Mouse (Mus musculus): Measurements from ENCODE around the gene Cped1.

Gene Cped1

DNA sequence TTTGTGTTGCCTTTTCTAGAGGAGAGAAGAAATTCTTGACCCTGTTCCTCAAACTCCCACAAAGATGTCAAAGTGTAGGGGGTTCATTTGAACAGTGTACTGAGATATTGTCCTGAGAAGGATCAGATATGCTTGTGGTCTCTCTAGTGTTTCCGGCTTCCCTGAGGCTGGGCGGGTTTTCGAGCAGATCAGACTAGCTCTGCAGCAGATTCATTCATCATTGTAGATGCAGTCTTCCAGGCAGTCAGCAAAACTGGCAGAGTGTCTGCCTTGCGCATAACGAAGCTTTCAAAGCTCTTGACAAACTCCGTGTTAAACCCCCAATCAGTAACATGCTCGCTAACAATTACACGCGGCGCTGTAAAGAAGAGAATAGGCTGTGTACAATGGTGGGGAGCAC, 194.6 kb downstream of the Cped1 start:
- peak in 1 of 2 experiments; percentile 7 for DNase-seq

DNA sequence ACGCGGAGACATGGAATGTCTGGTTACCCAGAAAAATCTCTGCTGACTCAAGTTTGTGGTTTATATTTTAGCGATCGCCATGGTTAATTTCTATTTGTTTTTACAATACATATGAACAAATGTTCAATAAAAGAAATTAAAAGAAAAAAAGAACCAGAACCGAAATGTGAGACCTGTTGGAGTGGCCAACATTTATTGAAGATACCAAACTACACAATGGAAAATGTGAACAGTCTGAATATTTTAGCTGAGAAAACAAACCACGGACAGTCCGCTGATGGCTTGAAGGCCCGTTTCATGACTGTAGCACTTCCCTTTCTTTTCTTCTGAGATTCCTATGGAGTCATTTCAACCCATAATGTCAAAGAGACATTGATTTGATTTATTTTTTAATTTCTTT, 201.3 kb downstream of the Cped1 start:
- DNase-seq: no peak

DNA sequence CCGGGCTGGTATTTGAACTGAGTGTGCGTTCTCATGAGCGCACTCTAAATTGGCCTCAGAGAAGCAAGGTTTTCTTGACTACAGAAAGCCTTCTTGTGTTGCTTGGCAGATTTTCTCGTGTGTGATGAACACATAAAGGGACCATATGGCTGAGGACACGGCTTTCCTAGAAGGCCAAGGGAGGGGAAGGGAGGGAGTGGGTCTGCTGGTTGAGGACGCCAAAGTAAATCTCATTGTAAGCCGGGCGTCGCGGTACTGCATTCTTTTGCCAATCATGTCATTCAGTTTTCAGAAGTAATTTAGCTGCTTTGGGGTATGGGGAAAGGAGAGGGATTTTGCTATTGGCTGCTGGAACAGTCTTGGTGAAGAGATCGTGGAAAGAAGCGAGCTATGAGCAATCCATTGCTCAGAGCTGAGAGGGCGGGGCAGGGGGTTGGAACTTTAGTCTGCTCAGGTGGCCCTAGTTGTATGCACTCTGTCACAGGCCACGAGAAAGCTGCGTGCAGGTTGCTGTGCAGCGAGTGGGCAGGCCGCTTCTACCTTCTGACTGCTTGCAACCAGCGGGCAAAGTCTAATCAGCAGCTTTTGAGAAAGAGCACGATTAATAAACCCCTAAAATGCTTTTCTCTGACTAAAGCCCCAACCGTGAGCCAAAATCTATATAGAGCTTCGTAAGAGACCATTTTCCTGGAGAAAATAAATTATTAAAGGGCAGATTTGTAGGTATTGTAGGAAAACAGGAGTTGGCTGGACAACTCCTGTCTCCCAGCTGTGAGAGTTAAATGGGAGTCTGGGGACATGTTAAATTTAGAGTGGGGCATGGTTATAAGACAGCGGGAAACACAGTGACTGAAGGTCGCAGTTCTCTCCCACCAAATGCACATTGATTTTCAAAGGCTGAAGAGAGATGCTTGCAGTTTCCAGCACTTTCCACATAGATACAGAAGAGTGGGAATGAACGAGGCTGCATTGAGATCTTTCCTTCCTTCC, 203.9 kb downstream of the Cped1 start:
- no peak for DNase-seq

DNA sequence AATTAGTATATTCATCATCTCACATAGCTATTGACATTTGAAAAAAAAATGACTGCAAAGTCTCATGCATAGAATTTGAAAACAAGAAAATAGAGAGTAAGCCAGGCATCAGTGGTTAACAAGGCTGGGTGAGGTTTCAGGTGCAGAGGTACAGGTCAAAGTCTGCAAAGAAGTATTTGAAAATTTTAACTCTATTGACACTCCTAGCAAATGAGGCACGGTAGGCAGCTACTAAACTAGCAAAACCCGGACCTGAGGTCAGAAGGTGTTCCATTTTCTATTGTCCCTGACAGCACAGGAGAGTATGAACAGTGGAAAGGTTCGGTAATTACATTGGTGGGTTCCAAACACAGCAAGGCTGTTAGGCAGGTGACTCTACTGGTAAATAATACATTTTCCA, 212.9 kb downstream of the Cped1 start:
- no peak for DNase-seq

DNA sequence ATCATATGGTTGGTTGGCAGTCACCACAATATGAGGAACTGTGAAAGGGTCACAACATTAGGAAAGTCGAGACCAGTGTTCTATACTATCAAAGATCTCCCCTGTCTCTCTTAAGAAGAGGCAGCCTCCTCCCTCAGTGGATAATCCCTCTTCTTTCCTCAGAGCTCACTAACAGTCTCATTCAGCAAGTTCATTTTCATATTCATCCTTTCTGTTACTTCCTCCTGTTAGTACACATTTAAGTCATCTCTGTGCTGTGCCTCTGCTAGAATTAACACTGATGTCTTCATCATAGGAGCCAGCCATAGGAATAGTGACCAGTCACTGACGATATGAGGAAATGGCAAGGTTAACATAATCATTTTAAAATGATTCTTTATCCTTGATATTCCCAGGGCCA, 213.8 kb downstream of the Cped1 start:
- DNase-seq: no peak

DNA sequence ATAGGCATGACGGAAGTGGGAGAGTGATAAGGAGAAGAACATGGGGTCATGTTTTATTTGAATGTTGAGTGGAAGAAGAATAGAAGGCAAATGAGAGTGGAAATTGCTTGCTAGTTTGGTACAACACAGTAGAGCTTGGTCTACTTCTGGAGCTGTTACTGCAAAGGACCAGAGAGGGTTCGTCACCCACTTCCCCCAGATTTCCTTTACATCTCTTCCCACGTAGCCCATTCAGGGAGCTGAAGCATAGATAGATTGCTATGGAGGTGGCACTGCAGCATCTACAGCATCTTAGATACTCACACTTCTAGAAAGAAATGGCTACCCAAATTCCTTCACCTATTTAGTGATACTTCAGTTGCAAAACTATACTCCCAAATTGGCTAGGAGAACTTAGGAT, 214.4 kb downstream of the Cped1 start:
- DNase-seq: no peak

DNA sequence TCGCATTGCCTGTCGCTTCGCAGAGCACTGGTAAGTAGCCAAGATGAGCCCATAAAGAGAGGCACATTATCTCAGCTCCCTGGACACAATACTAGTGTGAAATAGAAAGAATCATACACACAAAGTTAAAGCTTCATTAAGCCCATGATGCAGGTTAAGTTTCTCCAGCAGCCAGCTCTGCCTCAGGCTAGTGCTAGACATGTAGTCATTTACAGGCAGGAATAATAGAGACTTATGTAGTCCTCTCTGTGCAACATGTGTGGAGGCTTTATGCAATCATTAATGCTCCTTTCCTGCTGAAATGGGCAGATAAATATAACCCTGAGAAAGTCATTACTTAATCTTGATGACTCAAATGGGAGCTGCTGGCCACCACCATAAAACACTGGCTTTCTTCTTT, 216.2 kb downstream of the Cped1 start:
- DNase-seq: no peak

DNA sequence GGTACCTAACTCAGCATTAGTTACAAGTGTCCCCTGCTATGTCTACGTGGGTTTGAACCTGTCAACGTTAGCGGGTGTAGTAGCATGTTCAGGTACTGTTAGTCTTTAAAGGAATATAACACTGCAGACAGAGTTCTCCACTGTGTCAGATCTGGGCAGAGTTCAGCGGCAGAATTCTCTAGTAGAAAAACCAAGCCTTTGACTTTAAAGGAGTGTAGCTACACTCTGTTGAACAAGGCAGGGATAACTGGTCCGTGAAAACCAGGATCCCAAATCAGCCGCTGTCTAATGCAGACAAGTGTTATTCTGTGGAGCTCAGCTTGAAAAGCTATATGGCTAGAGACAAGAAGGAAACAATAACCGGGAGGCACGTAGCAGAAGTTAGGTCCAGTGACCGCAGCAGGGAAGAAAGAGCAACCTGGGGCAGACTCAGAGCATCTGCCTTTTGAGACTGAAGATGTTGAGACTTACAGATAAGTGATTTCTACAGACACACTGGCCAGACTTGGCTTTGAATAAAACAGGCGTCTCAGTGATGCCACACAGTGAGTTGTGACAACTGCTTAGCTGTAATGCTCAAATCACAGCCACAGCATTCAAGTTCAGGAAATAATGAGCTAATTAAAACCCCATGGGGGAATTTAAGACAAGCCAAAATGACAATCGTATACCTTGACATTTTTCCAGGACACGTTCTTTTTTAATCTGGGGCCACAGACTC, 219.5 kb downstream of the Cped1 start:
- no peak for DNase-seq

DNA sequence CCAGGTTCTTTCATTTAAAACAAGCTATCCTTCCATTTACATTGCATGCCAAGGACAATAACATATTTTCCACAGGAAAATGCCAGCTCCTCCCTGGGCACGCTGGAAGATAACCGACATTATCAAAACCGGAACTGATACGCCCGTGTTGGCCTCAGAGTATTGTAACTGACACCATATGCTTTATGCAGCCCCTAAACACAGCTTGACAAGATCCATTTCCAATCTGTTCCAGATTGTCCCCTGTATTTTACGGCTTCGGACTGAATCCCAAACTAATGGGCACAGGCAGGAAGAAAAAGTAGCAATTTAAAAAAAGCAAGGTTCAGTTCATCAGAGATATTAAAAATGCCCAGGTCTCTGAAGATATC, 220.0 kb downstream of the Cped1 start:
- no peak for DNase-seq

DNA sequence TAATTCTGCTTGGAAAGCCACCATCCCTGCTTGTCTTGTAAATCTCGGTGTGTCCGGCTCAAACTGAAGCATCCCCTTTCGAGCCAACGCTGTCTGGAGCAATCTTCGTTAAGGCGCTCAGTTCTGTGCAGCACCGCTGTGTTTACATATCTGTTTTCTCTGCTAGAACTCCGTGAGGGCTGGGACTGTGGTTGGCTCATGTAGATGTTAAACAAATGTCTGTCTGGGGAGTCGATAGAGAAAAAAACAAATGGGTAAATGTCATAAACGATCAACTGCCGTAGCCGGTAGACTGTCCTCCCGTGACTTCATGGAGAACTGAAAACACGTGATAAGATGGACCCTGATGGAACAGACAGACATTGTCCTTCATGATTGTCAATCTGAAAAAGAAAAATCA, 220.5 kb downstream of the Cped1 start:
- DNase-seq: no peak

DNA sequence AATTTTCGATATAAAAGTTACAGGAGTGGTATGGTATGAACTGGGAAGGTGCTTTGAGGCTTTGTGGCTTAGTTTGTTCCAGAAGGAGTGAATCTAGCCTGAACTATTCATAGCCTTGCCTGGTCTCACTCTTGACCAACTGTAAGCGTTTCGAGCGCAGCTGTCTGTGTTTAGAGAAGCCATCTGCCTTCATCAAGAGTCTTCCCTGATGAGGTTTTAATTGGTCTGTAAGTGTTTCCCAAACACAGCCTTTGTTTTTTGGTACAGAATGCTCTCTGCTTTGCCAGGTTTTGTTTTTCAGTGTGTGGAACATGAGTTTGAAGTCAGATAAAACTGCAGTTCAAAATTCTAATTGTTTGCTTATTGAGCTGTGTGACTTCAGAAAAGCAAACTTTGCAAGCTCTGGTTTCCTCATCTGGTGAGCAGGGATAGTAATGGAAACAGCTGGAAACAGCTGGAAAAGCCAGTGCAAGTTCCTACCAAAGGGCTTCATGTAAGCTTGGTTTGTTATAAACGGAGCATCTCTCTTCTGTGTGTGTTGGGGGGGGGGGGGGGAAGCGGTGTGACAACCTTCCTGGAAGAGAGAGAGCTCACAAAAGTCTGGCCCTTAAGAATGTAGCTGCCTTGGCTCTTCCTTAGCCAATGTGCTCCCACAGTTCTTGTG, 221.0 kb downstream of the Cped1 start:
- DNase-seq: no peak

DNA sequence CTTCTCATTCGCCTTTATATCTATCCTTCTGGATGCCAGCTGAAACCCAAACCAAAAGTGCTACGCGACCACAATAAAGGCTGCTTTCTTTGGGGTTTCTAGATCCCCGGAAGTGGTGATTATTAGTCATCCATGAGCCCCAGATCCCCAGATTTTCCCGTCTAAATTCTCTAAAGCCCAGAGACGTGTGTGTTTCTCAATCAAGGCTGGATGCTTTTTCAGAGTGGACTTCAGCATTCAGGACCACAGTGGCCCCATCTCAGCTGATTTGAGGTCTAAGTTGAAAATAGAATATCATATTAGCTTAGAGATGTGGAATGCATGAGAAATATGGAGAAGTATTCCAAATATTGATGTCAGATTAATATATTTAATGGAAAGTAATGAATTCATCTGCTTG, 226.4 kb downstream of the Cped1 start:
- DNase-seq: no peak

DNA sequence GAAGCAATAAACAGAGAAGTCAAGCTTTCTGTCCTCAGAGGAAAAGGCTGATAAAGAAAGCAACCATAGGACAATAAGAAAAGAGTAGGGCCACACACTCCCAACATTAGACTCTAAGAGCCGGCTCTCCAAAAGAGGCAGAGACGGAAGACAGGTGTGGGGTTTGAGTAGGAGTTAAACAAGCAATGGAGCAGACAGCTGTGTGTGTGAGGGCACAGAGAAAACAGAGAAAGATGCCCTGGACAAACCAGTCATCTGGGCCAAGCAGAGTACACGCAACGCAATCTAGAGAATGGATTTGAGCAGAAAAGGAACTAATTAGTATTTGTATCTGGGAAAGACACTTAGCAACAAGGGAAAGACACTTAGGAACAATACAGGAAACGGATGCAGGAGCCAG, 227.5 kb downstream of the Cped1 start:
- no peak for DNase-seq

DNA sequence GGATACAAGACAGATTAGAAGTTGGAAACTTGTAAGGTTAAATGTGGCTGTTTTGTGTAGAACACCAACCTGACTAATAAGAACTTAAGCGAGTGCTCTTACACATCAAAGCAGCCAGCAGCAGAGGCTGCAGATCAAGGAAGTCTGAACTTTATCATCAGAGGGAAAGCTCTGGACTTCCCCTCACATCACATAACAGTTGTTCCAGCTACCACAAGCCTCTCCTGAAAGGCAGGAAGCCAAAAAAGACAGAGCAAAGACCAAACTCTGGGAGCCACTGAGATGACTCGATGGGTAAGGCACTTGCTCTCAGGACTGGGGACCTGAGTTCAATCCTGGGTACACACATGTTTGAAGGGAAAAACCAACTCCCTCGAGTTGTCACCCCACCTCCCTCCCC, 228.1 kb downstream of the Cped1 start:
- DNase-seq: no peak

DNA sequence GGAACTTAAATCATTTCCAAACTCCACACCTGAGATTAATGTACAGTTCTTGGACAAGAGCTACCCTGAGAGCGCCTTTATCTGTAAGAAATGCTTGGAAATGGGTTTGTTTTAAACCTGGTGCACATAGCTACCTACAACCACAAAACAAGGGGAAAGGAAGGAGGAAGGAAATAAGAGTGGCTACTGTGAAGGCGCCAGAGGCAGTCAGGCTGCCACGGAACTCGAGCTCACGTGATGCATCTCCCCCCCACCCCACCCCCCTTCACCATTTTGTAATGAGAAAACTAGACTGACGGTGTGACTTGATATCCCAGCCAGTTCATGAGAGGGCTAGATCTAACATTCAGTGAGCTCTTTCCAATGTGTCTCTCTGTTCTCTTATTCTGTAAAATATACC, 228.9 kb downstream of the Cped1 start:
- no peak for DNase-seq

DNA sequence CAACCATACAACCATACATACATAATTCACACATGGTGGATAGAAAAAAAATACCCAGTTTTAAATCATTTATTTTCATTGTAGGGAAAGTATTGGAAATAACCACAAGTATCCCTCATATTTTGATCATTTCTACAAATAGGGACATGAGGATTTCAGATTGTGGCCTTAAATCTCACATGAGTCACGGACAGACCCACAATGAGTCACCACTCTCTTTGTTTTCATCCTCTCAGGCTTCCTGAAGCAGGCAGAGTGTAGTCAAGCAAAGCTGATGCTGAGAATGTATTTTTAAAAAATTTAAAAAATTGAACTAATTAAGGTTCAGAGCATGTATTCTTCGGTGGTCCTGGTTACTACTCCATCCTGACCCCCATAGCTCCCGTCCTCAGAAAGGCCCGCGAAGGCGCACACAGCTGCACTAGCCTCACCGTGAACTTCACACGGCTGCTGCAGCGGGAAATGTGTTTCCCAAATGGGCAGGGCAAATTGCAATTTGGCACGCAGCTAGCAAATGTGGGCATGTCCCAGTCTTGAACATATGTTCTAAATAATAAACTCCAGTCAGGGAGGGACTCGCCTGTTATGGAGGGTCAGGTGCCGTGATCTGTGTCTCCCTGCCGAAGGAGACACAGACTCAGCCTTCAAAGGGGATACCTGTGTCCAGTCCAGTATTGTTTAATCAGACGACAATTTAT, 230.7 kb downstream of the Cped1 start:
- DNase-seq: no peak

DNA sequence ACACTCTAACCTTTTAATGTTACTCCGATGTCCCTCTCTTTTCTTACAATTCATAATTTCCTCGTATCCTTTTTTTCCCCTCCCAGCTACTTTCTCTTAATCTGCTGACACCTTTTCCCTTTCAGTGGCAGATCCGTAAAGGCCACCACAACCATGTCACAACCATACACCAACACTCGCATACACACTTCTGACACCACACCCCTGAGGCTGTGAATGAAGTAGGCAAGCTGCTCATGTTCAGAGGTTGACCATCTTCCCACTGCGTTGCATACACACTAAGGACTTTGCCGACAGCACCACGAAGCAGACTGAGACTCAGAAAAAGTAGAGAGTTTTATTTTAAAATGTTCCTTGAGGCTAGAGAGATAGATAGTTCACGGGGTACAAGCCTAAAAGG, 235.4 kb downstream of the Cped1 start:
- no peak for DNase-seq

DNA sequence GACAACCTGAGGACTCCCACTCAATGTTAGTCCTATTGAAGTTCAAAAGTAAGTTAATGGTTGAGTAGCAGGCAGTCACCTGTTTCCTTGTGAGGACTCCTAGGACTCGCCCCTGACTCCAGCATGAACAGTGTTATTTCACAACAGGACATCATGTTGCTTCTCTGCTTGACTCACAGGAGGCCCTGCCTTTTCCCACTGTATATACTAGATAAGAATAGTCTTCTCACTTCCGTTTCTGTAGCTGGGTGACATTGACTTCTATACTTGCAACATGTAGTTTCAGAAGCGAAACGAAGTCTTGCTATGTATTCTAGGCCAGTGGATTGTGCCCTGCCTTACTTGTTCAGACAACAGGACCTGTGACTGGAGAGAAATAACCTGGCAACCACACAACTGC, 236.4 kb downstream of the Cped1 start:
- DNase-seq: no peak

DNA sequence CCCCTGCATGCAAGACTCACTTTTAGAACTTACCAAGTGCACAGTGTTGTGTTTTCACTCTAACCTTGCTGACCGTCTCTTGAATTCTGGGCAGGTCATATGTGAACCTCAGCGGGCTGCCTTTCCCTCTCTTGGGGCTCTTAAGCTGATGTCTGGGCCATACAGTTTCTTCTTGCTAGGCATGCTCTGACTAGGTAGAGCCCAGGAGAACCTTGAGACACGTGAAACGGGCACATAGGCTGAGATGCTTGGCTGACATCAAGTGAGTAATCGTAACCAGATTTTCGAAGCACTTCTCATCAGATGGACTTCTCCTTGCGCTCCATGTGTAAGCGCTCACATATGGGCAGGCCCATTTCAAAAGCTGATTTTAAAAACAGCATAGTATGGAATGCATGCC, 237.2 kb downstream of the Cped1 start:
- DNase-seq: no peak

DNA sequence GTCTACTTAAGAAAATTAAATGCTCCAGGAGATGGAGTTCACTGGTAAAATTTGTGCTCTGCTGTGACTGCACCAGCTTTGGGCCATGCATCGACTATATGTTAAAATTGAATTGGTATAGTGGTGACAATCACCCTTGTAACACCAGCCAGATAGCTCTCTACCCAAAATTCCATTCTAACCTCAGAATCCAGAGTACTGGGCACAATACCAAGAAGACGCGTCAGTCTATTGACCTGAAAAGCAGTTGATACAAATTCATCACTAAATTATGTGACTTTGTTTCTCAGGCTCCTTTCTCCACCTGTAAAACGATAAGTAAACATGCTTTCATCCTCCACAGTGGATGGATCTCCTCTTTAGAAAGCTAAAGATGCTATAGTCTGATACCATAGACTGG, 238.6 kb downstream of the Cped1 start:
- no peak for DNase-seq

DNA sequence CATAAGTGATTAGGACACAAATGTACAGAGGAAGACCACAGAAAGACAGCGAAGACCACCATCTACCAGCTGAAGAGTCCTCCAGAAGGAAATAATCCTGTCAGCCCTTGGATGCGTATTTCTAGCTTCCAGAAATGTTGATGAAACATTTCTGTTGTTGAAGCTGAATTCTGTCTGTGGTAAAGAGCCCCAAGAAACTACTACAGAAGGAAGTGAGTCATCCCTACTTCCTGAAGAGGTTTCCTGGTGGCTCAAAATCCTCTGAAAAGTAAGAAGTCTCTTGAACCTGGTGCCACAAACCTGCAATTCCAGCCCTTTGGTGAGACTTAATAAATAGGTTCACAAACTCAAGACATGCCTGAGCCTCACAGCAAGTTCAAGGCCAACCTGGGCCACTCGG, 245.5 kb downstream of the Cped1 start:
- DNase-seq: no peak

DNA sequence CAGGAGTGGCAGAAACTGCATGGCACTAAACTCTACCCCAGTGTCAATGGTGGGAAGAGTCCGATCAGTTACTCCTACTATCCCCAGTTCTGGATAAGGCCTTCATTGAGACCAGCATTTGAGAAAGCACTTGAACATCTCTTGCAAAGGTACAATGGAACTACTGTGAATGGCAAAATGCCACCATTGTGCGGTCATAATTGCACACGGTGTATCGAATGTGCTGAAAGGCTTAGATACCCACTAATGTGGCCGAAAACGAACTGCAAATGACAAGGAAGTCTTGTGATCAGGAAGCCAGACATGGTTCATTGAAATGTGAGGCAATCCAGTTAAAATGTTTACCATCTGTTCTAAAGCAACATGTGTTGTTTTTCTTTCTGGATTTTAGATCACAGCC, 247.8 kb downstream of the Cped1 start:
- DNase-seq: no peak

DNA sequence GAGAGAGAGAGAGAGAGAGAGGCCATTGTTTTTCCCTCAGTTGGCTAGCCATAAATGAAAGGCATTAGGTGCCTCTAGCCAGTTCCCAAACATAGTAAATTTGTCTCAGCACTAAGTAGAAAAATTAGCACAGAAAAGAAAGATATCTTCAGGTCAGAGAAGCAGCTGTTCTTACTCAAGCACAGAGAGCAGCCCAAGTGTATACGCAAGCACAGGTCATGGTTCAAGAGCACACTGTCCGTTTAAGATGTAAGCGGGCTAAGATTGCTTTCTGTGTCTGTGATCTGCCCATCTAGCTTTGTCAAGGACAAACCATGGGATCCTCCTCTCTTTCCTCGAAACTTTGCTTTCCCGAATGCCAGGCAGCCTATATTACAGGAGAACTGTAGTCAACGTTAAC, 249.4 kb downstream of the Cped1 start:
- DNase-seq: no peak

Data from thymus, postnatal 36 days (tissue).